Mouse (Mus musculus) small intestine, adult 2 months (tissue): ENCODE measurements around the gene Gm28048.

ENCODE experiments used
- CTCF ChIP-seq: fragments of 200-500 bp; IDR thresholded peaks from 2 replicates; pipeline ENCODE4 v1.5.1; 2012; ENCODE audit warnings: low read depth, mild to moderate bottlenecking, control low read depth, inconsistent platforms, low read length, moderate library complexity, mixed read lengths; ENCODE audit not compliant: insufficient replicate concordance, insufficient read length; ENCODE audit errors: extremely low read depth
- POLR2A ChIP-seq: fragments of 200-500 bp; IDR thresholded peaks from 2 replicates; pipeline ENCODE4 v1.6.1; 2012; ENCODE audit warnings: low read depth, mild to moderate bottlenecking, control low read depth, inconsistent platforms, low read length, moderate library complexity

DNA sequence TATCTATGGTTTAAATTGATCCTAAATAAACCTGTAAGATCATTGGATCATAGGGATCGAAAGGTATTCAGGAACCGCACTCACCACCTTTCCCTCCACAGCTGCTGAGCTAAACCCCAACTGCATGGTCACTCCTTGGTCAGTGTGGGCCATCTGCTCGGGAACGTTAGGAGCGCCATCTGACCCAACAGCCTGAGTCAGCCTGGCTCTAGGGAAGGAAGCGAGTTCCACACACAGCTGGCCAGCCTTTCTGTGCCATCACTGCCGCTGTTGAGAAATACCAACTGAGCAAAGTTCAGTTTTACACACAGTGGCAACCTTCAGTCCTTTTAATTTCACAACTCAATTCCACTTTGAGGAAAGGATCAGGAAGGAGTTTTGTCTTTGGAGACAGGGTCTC is 90.0 kb downstream of the Gm28048 start:
- TF ChIP-seq CTCF (no peak), POLR2A (no peak)
